Mouse (Mus musculus) cerebellum, adult (tissue): ENCODE data around the gene Bpifb6.

Experiments
- ATAC-seq: cut with Nextera tagmentation; 2 replicates; pipeline ENCODE4 v1.9.2; 2017; ENCODE audit warnings: mild to moderate bottlenecking, moderate library complexity, mixed read lengths; ENCODE audit not compliant: insufficient number of reproducible peaks, low FRiP score, low TSS enrichment

The Bpifb6 gene

DNA sequence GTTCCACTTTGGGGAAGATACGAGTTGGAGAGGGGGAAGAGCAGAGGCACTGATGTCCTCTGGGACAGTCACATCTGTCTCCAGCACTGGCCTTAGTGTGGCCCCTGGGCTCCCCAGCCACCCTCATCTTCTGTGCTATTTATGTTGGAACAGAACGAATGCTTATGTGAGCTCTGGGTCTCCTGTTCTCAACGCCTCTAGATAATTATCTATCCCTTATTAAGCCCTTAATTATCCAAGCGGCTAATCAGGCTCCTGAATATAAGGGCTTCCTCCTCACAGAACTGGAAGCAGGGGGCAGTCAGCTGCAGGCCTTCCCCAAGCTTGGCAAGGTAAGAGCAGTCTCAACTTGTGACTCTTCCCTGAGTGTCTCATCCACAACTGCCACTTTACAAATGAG lies at the start of gene Bpifb6:
Gene Bpifb6 (plus strand): TSS at position 301 of the 400 bp plus-strand sequence.
- no peak for ATAC-seq

DNA sequence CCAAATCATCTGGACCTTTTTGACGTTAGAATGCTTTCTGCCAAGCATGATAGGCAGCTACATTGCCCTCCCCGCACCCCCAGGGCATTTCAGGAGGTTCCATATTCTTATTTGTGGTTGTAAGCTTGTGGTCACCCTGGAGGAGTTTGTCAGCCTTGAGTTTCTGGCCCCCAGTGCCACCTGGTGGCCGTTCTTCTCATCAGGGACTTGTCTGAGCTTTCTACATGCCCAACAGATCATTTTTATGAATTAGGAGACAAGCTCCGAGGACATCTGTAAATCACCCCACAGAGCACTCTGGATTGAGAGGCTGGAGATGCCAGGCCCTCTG lies 49.2 kb upstream of the Bpifb6 start:
- peak; percentile 45 for ATAC-seq

DNA sequence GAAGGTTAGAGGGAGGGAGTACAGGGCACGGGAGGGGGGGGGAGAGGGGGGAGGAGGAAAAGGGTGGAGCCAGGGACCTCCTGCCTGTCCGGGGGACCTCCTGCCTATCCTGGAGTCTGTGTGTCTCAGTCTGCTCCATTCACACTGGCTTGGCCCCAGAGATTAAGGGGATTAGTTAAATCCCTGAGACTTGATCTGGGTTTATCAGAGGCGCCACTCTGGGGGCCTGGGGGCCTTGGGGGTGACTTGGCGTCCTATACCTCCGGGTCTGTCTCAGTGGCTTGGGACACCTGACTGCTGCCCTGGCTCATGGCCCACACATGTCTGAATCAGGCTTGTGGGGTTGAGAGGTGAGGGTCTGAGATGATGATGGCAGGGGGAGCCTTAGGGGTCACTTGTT lies 46.6 kb upstream of the Bpifb6 start:
- no peak for ATAC-seq

DNA sequence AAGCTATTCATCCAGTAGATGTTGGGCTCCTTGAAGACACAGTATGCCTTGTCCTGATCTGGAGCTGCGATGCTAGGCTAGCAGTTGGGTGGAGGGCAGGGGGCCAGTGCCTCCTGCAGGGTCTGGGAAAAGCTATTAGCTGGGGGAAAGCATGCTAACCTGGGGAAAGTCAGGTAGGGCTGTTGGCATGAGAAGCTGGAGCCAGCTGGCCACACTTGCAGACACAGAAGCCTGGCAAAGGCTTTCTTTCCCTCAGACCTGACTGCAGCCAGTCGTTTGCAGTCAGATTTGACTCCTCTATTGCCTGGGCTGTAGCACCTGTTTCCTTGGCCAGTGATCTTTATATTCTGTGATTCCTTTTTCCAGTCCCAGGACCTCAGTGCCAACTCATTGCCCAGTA lies 40.6 kb upstream of the Bpifb6 start:
- peak; percentile 74 for ATAC-seq

DNA sequence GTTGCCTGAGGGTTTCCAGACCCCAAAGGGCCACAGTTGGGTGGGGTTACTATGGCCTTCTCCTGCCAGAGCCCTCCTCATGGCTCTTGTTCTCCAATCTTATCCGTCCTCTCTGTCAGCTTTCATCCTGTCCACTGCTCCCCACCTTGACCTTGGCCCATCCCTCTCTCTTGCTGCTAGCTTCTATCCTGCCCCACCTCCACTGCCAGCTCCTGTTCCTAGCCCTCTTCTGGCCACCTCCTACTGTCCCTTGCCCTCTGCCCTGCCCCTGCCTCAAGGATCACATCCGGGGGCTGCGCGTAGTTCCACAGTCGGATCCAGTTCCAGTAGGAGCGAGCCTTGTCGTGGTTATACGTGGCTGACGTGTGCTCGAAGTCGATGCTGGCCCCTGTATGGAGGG lies 39.9 kb upstream of the Bpifb6 start:
- ATAC-seq = no peak

DNA sequence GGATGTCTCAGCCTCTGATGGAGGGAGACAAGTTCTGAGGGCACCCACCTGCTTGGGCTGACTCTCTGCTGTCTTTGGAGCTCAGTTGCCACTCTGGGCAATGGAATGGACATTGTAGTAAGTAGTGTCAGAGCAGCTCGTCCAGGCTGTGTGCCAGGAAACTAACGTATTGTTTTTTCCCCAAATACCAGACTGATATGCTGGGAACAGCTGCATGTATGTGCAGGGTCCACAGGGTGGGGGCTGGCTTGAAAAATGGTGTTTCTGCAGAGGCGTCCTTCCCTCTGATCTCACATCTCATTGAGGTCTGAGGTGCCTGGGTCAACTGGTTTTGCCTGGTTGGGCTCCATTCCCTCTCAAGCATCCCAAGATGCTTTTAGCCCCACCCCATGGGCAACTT lies 39.5 kb upstream of the Bpifb6 start:
- ATAC-seq = no peak

DNA sequence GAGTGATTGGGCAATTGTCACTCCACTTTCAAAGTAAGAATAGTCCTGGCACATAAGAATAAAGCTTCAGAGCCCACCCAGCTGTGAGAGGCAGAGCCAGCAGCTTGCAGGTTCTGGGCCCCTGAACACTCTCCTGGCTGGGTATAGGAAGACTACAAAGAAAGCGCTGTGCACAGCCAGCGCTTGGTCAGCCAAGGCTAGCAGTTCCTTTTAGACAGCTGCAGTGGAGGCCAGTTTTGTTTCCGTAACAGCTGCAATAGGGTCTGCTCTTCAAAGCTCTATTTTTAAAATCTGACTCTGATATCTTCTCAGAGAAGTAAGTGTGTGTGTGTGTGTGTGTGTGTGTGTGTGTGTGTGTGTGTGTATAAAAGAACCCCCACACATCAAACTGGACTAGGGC lies 38.2 kb upstream of the Bpifb6 start:
- ATAC-seq = no peak

DNA sequence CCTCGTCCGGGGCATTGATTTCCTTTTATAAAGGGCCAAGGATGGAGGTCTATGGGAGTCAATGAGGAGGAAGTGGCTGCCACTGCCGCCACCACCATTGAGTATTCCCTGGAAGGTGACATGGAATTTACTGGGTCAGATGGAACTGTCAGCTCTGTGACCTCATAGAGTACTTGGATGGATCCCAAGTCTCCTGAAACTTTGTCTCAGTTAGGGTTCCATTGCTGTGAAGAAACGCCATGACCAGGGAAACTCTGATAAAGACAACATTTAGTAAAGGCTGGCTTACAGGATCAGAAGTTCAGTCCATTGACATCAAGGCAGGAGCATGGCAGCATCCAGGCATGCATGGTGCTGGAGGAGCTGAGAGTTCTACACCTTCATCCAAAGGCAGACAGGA lies 29.2 kb upstream of the Bpifb6 start, which contains the start of gene Sun5:
Gene Sun5 (minus strand): TSS at position 101 of the 400 bp plus-strand sequence.
- no peak for ATAC-seq

DNA sequence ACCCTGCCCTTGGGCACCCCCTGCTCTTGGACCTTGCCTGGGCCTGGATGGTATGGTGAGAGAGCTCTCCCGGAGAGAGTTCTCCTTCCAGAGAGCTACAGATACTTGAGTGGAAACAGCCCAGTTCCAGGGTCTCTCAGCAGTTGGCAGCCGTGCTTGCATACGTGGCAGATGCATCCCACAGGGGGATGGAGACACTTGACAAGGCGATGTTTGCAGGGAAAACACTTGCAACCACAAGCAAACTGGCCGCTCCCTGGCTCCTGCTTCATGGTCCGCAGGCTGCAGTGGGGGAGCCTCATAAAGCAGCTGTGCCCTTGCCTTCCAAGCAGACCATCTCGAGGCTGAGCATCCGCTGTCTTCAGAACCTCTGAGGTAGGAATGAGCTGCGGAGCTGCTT lies 25.4 kb upstream of the Bpifb6 start, which contains the start of gene Bpifb2:
Gene Bpifb2 (plus strand): TSS at position 301 of the 400 bp plus-strand sequence.
- no peak for ATAC-seq

DNA sequence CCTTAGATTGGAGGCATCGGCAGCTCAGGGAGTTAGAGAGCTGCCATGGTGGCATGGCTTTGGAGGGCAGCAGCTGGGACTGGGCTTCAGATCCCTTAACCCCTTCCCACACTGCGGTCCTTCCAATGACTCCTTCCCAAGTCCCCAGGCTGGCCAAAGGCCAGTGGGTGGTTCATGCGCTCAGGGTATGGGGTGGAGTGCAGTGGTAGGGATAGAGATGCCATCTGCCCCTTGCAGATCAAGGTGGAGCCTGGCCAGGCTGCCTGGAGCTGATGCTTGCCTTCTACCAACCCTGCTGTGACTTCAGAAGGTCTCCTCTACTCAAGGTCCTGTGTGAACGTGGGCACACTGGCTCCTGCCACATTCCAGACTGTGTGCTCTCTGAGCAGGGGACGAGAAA lies 1.1 kb upstream of the Bpifb6 start:
- peak; percentile 31; the same call in 1 of the 2 replicates for ATAC-seq

DNA sequence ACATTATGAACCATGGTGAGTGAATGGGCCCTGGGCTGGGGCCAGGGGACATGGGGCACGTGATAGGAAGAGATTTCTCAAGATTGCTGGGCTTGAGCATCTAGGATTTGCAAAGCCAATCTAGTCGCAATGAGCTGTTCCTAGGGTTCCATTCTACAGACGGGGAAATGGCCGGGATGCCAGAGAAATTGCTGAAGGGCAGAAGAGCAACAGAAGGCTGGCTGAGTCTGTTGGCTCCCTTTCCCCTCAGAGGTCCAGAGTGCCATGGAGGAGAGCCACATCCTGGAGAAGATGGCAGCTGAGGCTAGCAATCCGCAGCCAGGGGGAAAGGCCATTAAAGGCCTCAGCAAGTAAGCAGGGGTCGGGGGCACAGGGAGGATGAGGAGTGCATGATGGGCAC lies 2.5 kb downstream of the Bpifb6 start:
- ATAC-seq = peak; percentile 60

DNA sequence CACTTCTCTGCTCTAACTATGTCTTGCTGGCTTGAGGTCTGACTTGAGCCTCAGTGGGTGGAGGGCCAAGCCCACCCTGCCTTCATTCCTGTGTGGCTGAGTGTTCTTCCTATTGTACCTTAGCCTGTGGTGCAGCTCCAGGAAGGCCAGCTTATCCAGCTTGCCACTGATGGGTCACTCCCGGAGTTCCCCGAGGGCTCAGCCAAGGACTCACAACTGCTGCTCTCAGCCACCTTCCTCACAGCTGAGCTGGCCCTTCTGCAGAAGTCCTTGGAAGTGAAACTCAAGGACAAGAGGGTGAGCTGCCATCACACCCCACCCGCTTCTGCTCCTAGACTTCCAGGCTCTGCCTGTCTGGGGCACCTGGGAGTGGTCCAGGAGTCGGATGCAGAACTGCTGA lies 6.4 kb downstream of the Bpifb6 start:
- ATAC-seq = no peak

DNA sequence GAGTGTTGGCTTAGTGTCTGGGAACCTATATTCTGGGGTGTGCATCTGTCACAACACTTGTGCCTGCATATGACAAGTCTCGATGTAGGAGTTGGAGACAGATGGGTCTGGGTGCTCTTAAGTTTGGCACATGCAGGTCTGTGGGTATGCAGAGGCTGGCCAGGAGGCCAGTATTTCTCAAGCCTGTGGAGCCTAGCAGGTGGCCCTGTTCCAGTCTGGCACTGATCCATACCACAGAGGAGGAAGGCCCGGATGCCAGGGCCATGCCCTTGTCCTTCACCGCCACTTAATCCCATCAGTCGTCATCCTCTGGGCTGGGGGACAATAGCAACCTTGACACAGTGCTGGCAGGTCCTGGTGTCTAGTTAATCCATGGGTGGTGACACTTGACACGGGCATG lies 14.0 kb downstream of the Bpifb6 start:
- ATAC-seq = no peak

DNA sequence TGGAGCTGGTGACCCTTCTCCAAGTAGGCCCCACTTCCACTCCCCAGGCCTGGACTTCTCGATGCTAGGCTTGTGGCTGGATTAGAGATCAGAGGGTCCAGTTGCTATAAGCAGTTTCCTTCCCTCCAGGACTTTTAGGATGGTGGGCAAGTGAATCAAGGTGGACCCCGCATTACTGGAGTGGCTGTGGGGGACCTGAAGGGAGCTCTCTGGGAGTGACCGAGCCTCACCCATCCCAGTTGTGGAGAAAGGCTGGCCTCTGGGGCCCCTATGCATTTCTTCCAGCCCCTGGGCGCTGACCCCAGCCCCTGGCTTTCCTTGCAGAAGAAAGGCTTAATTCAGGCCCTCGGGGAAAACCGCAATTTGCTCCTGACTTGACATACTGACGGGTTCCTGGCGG lies 17.7 kb downstream of the Bpifb6 start, which contains the start of gene Bpifb3:
Gene Bpifb3 (plus strand): TSS at position 301 of the 400 bp plus-strand sequence.
- no peak for ATAC-seq

DNA sequence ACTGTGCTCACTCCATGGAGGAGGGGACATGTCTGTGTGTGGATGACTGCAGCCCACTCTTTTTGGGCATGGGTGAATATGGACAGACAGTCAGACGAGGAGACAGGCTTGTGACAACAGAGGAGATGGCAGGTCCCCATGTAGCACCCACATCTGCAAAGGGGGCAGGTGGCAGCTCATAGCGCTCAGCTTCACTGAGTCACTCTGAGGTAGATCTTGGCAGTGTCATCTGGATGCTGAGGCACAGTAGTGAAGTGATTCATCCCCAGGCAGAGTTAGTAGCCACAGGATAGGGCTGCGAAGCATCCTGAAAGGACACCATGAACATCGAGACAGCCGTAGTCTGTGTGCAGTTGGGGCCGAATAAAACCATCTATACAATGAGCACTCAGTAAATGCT lies 21.1 kb downstream of the Bpifb6 start:
- no peak for ATAC-seq

DNA sequence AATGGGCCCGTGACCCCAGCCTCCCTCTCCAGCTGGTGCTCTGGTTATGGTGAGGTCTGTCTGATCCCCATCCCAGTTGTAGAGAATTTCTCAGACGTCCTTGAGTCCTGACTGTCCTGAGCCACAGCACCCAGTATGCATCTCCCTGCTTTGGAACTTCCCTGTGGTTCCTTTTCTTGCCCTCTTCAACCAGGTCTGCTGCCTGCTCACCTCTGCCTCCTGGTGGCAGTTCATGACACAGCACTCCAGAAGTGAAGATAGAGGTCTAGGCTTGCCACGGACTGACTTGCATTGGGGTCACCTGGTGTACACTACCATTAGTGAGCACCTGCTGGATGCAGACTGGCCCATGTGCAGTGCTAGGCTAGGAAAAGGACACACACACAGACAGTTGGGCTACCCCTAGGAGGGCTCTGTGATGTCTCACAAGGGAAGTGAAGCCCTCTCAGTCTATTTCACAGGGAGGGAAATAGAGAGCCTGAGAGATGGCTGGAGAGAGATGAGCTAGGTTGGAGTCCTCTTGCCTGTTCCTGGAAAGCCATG lies 29.8 kb downstream of the Bpifb6 start:
- 0 out of 2 replicates have a peak, but pooled peaks have one; percentile 45 for ATAC-seq

DNA sequence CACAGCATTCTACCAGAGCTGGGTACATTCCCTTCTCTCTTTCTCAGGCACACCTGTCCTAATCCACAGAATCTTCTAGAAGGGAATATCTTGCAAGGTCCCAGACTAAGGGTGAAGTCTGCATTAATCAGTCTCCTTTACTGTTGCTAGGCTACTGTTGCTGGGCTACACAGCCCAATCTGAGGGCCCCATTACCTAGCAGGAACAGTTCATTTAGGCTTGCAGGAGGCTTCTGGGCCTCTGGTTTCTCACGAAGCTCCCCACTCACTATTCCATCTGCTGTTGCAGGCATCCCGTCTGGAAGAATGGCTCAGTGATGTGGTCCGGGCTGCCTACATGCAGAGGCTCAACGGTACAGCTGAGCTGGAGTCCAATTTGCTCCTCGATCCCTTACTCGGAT lies 30.9 kb downstream of the Bpifb6 start:
- no peak for ATAC-seq

DNA sequence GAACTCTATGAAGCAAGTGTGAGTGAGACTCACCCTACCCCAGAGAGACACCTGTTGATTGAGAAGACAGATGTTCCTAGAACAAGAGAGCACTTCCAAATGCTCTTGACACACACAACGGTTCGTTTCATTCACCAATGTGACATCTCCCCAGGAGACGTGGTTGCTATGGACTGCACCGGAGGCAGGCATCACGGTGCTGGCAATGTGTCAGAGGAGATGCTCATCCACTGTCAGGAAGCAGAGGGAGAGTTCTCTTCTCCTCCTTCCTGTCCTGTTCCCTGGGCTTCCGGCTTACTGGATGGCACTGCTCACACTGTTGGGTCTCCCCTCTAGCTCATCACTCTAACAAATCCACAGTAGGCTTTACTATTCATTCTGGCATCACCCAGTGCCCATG lies 33.1 kb downstream of the Bpifb6 start:
- no peak for ATAC-seq

DNA sequence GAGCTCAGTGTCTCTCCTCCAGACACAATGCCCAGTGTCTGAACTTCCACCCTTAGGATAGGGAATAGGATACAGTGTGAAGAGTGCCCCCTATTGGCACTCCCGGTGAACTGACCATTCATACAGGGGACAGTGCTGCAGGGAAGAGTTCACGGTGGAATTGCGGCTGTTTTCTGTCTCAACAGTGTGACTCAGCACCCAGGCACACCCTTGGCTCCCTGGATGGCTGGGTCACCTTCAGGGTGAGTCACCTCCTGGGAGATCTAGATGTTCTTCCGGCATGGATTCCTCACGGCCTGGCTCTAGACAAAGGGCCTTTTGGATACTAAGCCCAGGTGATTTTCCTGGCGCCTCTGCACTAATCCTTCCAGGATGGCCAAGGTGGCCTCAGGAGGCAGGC lies 35.2 kb downstream of the Bpifb6 start:
- ATAC-seq = no peak

DNA sequence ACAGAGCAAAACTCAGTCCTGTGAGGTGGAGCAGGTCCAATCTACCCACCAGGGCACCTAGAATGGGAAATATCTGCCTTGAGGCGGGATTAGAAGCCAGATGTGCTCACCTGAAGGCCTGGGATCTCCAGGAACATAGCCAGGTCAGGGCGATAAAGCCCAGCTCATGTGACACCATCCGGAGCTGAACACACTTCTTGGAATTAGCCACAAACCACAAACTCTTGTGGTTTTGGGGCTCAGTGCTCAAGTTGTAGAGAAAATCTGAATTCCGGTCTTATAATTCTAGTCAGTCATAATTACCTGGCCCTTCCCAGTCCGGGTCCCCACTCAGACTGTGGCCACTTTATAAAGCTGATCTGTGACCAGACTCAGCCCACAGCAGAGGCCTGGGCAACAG lies 37.7 kb downstream of the Bpifb6 start, which contains the start of gene Bpifb4:
Gene Bpifb4 (plus strand): TSS at position 370 of the 400 bp plus-strand sequence.
- ATAC-seq = no peak

DNA sequence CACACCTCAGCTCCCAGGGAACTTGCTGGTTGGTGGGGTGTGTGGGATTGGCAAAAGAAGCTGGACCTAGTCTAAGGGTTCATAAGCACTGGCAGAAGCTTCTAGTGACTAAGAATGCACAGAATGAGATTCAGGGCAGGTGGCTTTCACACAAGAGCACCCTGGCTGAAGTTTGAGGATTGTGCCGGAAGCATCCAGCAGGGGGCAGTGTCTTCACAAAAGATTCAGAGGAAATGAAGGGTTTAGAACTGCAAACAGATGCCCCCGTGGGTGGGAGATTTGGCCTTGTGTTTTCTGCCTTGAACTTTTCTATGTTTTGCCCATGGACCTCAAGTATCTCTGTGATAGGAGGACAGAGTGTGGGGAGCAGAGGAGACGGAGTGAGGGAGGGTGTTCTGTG lies 43.3 kb downstream of the Bpifb6 start:
- ATAC-seq = peak; percentile 38; the same call in 1 of the 2 replicates

DNA sequence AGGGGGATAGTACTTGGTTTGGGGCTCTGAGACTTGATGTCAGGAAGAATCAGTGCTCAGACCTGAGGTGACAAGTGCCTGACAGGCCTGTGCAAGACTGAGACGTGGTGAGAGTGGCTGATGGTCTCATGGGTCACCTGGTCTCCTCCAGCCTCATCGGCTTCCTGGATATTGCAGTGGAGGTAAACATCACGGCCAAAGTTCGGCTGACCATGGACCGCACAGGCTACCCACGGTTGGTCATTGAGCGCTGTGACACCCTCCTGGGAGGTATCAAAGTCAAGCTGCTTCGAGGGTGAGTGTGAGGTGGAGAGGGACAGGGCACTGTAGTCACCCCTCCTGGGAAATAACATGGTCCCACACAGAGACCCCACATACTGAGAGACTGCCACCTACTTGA lies 44.4 kb downstream of the Bpifb6 start:
- no peak for ATAC-seq

DNA sequence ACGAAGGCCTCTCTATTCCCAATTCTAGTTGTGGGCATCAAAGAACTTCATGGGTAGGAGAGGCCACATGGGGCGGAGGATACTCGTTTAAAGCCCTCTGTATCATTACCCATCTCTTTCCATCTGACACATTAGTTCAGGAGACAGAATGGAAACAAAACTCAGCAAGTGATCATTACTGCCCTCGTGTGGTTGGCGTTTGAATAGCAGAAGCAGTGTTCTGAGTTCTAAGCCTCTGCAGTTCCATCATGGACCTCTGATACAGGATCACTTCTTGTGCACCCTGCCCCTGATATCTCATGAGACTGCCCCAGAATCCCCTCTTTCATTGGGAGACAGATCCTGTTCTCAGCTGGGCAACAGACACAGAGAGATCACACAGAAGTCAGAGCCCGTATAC lies 52.7 kb downstream of the Bpifb6 start:
- ATAC-seq = no peak
